Mouse (Mus musculus) E14TG2a.4 (cell line): Measurements from ENCODE around the gene St5.

Source experiments
- CTCF ChIP-seq: conservative IDR thresholded peaks from 2 replicates; pipeline ENCODE4 v1.5.1; 2014; ENCODE audit warnings: low read length
- NANOG ChIP-seq: IDR thresholded peaks from 2 replicates; pipeline ENCODE4 v1.6.1; 2014; ENCODE audit warnings: borderline replicate concordance, low read length, mixed read lengths

DNA sequence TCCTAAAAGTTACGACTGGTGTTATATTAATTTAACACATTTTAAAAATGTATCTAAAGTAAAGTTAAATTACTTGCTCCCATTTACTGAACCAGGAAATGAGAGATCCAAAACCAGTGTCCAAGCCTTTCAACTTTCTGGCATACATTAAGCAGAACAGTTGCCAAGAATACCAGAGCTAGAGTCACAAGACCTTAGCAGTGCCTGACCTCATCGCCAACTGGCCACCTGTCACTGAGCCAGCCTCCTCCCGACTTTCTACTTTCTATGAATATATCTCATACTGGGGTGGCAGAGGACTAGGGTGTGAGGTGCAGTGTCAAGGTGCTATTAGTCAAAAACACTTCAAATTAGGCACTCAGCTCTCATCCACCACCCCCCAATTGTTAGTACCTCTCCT is 85.6 kb downstream of the St5 start:
- TF ChIP-seq CTCF = no peak
- TF ChIP-seq NANOG = no peak
